Mouse (Mus musculus): ENCODE data around the gene Gm8764.
"Not testable (repeated sequence)": the region's sequence is repeated elsewhere in the genome, so short reads cannot be mapped to it uniquely, and the experiment has no call there.

Gene Gm8764

DNA sequence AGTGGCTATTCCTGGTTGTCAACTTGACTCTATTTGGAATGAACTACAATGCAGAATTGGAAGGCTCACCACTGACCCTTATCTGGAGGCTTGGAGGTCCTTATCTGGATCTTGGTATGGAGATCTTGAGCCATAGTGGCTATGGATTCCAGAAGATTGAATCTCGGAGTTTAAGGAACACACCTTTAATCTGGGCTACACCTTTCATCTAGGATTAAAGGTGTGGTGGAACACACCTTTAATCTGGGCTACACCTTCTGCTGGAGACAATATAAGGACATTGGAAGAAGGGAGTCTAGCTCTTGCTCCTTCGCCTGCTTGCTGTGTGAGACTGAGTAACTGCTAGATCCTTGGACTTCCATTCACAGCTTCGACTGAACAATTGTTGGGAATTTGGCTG lies at the start of gene Gm8764:
Gene Gm8764, plus strand, starts transcription at position 301 of the 400 bp plus-strand sequence.
- DNase-seq (ENCODE audit: low read depth, low spot score), result not testable (repeated sequence)

DNA sequence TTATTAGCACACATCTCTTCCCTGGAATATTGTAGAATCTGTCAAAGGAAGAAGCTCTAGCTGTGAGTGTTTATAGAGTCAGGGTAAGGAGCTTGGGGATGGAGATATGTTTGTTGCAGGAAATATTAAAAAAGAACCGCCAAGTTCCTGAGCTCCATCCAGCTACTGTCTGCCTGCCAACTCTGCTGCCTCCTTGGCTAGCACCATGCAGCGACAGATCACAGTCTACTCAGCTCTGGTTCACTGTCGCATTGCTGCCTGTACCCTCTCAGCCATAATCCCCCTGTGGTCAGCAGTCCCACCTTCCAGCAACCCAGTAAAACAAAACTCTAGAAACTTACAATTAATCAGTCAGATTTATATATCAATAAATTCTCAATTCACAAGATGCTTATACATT lies 49.8 kb upstream of the Gm8764 start:
- no peak for DNase-seq (ENCODE audit: low read depth, low spot score)

DNA sequence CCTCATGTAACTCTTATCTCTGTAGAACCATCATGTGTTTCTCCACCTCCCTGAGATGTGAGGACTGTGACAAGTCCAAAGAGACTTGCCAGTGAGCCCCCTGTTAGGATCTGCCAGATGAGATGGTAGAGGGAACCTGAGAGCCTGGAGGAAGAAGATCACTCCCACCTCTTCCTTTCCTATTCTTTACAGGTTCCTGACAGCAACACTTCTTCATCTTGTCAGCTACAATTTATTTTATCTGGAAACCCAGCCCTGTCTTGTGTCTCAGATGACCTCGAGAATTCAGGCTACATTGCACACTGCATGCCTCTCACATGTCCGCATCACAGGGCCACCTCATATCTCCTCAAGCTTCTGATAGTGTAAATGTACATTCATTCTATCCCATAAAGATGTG lies 41.5 kb upstream of the Gm8764 start:
- DNase-seq (ENCODE audit: low read depth, low spot score), result no peak

DNA sequence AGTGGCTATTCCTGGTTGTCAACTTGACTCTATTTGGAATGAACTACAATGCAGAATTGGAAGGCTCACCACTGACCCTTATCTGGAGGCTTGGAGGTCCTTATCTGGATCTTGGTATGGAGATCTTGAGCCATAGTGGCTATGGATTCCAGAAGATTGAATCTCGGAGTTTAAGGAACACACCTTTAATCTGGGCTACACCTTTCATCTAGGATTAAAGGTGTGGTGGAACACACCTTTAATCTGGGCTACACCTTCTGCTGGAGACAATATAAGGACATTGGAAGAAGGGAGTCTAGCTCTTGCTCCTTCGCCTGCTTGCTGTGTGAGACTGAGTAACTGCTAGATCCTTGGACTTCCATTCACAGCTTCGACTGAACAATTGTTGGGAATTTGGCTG lies 17.1 kb upstream of the Gm8764 start, which contains the start of gene Gm21293:
Gene Gm21293, plus strand, starts transcription at position 301 of the 400 bp plus-strand sequence.
- not testable (repeated sequence) for DNase-seq (ENCODE audit: low read depth, low spot score)

DNA sequence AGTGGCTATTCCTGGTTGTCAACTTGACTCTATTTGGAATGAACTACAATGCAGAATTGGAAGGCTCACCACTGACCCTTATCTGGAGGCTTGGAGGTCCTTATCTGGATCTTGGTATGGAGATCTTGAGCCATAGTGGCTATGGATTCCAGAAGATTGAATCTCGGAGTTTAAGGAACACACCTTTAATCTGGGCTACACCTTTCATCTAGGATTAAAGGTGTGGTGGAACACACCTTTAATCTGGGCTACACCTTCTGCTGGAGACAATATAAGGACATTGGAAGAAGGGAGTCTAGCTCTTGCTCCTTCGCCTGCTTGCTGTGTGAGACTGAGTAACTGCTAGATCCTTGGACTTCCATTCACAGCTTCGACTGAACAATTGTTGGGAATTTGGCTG lies 8.6 kb upstream of the Gm8764 start, which contains the start of gene Gm6763:
Gene Gm6763, plus strand, starts transcription at position 301 of the 400 bp plus-strand sequence.
- not testable (repeated sequence) for DNase-seq (ENCODE audit: low read depth, low spot score)

DNA sequence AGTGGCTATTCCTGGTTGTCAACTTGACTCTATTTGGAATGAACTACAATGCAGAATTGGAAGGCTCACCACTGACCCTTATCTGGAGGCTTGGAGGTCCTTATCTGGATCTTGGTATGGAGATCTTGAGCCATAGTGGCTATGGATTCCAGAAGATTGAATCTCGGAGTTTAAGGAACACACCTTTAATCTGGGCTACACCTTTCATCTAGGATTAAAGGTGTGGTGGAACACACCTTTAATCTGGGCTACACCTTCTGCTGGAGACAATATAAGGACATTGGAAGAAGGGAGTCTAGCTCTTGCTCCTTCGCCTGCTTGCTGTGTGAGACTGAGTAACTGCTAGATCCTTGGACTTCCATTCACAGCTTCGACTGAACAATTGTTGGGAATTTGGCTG lies 8.4 kb downstream of the Gm8764 start, which contains the start of gene Gm21304:
Gene Gm21304, plus strand, starts transcription at position 301 of the 400 bp plus-strand sequence.
- not testable (repeated sequence) for DNase-seq (ENCODE audit: low read depth, low spot score)

DNA sequence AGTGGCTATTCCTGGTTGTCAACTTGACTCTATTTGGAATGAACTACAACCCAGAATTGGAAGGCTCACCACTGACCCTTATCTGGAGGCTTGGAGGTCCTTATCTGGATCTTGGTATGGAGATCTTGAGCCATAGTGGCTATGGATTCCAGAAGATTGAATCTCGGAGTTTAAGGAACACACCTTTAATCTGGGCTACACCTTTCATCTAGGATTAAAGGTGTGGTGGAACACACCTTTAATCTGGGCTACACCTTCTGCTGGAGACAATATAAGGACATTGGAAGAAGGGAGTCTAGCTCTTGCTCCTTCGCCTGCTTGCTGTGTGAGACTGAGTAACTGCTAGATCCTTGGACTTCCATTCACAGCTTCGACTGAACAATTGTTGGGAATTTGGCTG lies 16.9 kb downstream of the Gm8764 start, which contains the start of gene Gm21312:
Gene Gm21312, plus strand, starts transcription at position 301 of the 400 bp plus-strand sequence.
- not testable (repeated sequence) for DNase-seq (ENCODE audit: low read depth, low spot score)

DNA sequence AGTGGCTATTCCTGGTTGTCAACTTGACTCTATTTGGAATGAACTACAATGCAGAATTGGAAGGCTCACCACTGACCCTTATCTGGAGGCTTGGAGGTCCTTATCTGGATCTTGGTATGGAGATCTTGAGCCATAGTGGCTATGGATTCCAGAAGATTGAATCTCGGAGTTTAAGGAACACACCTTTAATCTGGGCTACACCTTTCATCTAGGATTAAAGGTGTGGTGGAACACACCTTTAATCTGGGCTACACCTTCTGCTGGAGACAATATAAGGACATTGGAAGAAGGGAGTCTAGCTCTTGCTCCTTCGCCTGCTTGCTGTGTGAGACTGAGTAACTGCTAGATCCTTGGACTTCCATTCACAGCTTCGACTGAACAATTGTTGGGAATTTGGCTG lies 25.4 kb downstream of the Gm8764 start, which contains the start of gene Gm20765:
Gene Gm20765, plus strand, starts transcription at position 301 of the 400 bp plus-strand sequence.
- DNase-seq (ENCODE audit: low read depth, low spot score), result not testable (repeated sequence)

DNA sequence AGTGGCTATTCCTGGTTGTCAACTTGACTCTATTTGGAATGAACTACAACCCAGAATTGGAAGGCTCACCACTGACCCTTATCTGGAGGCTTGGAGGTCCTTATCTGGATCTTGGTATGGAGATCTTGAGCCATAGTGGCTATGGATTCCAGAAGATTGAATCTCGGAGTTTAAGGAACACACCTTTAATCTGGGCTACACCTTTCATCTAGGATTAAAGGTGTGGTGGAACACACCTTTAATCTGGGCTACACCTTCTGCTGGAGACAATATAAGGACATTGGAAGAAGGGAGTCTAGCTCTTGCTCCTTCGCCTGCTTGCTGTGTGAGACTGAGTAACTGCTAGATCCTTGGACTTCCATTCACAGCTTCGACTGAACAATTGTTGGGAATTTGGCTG lies 33.9 kb downstream of the Gm8764 start, which contains the start of gene Gm4340:
Gene Gm4340, plus strand, starts transcription at position 301 of the 400 bp plus-strand sequence.
- not testable (repeated sequence) for DNase-seq (ENCODE audit: low read depth, low spot score)

DNA sequence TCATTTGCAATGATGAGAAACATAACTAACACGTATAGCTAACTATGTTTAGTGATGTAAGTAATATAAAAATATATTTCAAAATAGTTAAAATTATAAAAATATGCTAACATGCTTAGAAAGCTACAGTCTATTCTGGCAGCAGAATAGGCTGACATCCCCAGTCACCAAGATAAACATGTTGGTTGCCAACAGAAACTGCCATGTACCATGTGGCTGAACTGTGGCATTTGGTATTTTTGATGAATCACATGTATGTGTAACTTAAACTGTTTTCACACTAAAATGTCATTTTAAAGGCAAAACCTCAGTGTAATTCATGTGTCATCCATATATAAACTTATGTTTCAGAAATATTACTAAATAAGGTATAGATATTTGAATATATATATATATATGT lies 49.8 kb downstream of the Gm8764 start:
- DNase-seq (ENCODE audit: low read depth, low spot score), result no peak

DNA sequence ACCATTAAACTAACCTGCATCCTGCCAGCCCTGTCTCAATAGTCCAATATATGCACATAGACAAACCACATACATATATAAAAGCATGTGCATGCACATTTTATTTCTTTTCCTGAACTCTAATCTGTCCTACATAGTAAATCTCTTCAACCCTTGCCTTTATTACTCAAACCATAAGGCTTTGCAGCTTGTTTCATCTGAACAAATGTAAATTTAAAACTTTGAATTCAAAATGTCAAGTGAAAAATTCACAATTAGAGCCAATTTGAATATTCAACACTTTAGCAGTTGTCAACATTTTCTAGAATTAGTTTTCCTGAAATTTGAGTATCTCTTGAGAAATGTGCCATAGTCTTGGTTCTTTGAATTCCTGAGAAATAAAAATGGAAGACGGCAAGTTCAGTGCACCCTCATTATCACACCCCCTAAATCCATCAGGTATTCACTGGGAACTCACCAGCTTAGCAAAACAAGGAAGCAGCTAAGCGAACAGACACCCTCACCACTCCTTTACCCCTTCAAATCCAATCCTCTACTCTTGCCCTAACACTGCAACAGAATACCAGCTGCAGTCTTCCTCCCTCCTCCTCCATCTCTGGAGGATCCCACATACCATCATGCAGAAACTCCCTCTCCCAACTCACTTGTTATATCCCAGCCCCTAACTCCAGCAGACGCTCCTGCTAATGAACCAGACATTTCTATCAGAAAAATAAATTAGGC lies 50.6 kb downstream of the Gm8764 start:
- DNase-seq (ENCODE audit: low read depth, low spot score), result no peak
